Mouse (Mus musculus) ES-E14 (cell line): Measurements from ENCODE around the gene Selp. TPM values are rescaled to one million over a fixed set of nuclear protein-coding genes. Genes with fewer than 3 reads are reported as not detected.
A peak's percentile ranks its signal among the peaks of the same experiment; 100 is the strongest.

ENCODE experiments used
- DNase-seq: peaks from one replicate; pipeline ENCODE4 v3.0.0-alpha.2; 2013; ENCODE audit warnings: low read depth, low spot score
- H3K27ac ChIP-seq: 2 replicates; pipeline ENCODE4 v1.5.1; 2012; ENCODE audit warnings: low read depth, mild to moderate bottlenecking, low read length, moderate library complexity, mixed read lengths; ENCODE audit not compliant: poor library complexity, insufficient read depth, severe bottlenecking
- H3K36me3 ChIP-seq: 2 replicates; pipeline ENCODE4 v1.6.1; 2012; ENCODE audit warnings: mild to moderate bottlenecking, low read length, moderate library complexity, mixed read lengths; ENCODE audit not compliant: control insufficient read depth, poor library complexity, insufficient read depth, severe bottlenecking
- H3K4me1 ChIP-seq, 2 experiments: fragments of 150-350 bp in 1 of 2; sonication (generic) in 1 of 2; 2 replicates each; pipeline ENCODE4 v1.6.1; 2012; ENCODE audit warnings: low read length in 2 of 2, mild to moderate bottlenecking in 1 of 2, mixed read lengths in 1 of 2; ENCODE audit not compliant: control insufficient read depth in 2 of 2, insufficient read depth in 2 of 2, poor library complexity in 1 of 2
- H3K4me3 ChIP-seq, 2 experiments: fragments of 150-350 bp in 1 of 2; sonication (generic) in 1 of 2; 2 replicates each; pipeline ENCODE4 v1.5.1; 2012; ENCODE audit warnings: low read length in 2 of 2, low read depth in 1 of 2, mild to moderate bottlenecking in 1 of 2, mixed read lengths in 1 of 2; ENCODE audit not compliant: insufficient read depth in 1 of 2, poor library complexity in 1 of 2, severe bottlenecking in 1 of 2
- H3K9ac ChIP-seq: 2 replicates; pipeline ENCODE4 v1.6.1; 2012; ENCODE audit warnings: low read depth, mild to moderate bottlenecking, low read length, mixed read lengths; ENCODE audit not compliant: poor library complexity, insufficient read depth, severe bottlenecking
- H3K9me3 ChIP-seq: fragments of 150-350 bp; sonication (generic); 2 replicates; pipeline ENCODE4 v1.6.1; 2012; ENCODE audit warnings: low read depth, mild to moderate bottlenecking, low read length; ENCODE audit not compliant: control insufficient read depth, insufficient read depth
- CHD2 ChIP-seq: IDR thresholded peaks from 2 replicates; pipeline ENCODE4 v1.6.1; 2014; ENCODE audit warnings: mild to moderate bottlenecking, low read depth, low read length, inconsistent platforms
- HCFC1 ChIP-seq: IDR thresholded peaks from 2 replicates; pipeline ENCODE4 v1.6.1; 2012; ENCODE audit warnings: low read length, inconsistent platforms, borderline replicate concordance; ENCODE audit not compliant: insufficient read depth
- MAFK ChIP-seq: IDR thresholded peaks from 2 replicates; pipeline ENCODE4 v1.6.1; 2014; ENCODE audit warnings: mild to moderate bottlenecking, low read depth, low read length, inconsistent platforms; ENCODE audit not compliant: insufficient read depth
- ZC3H11A ChIP-seq: IDR thresholded peaks from 2 replicates; pipeline ENCODE4 v1.6.1; 2012; ENCODE audit warnings: low read depth, mild to moderate bottlenecking, inconsistent platforms, low read length, borderline replicate concordance
- ZNF384 ChIP-seq: IDR thresholded peaks from 2 replicates; pipeline ENCODE4 v1.6.1; 2012; ENCODE audit warnings: low read depth, low read length, inconsistent platforms
- in situ Hi-C, 2 experiments: fragments of 600-800 bp; cut with MboI; formaldehyde crosslinking; loops; one replicate each; pipeline ENCODE4 v1.15.1; 2025; ENCODE audit warnings: low sequenced_read_pairs in 2 of 2, inconsistent platforms in 1 of 2; ENCODE audit not compliant: unreplicated experiment in 2 of 2
- total RNA-seq: library from RNA; depleted of rRNA; stranded (reverse); fragments of 300-350 nt; gene quantifications from 2 replicates; pipeline ENCODE4 v1.2.3, GENCODE M21; 2012

Gene Selp
- total RNA-seq, 1 experiment = 0.22 TPM

DNA sequence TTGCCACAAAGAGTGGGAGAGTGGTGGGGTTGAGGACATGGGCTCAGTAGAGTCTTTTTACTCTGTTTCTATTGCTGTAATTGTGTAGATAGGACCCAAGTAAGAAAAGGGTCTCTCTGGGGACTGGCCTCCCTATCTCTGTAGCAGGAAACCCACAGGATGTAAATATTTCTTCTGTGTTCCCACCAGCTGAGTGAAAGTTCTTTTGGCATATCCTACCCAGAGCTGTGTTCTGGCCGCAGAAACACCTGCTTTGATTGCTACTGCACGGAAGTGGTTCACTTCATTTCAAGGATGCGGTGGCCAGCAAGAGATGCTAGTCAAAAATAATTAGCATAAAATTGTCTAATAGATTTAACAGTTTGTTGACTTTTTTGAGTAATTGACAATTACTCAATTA is 38.0 kb upstream of the Selp start:
- TF ChIP-seq HCFC1 (no peak), MAFK (no peak), ZNF384 (no peak), CHD2 (no peak), ZC3H11A (no peak)
- Histone ChIP-seq H3K27ac (no peak overlapping the region), H3K36me3 (no peaks in the 10 kb centered on the region), H3K4me3 (no peak overlapping the region), H3K9ac (no peak overlapping the region), H3K4me1 (no peaks in the 10 kb centered on the region), H3K9me3 (no peaks in the 10 kb centered on the region)
- in situ Hi-C loops = no loop called here
- DNase-seq = no peak

GRCm38 (mm10) chr1:164078323-164078741 is 36.7 kb upstream of the Selp start:
- TF ChIP-seq HCFC1 (no peak), CHD2 (no peak), ZC3H11A (no peak), ZNF384 (no peak), MAFK (no peak)
- H3K4me1 ChIP-seq = no peaks in the 10 kb centered on the region
- in situ Hi-C loops = no loop called here
- H3K9ac ChIP-seq = no peak overlapping the region
- no peaks in the 10 kb centered on the region for H3K36me3 ChIP-seq
- H3K27ac ChIP-seq = no peak overlapping the region
- DNase-seq = no peak
- H3K4me3 ChIP-seq = no peak overlapping the region
- no peaks in the 10 kb centered on the region for H3K9me3 ChIP-seq

DNA sequence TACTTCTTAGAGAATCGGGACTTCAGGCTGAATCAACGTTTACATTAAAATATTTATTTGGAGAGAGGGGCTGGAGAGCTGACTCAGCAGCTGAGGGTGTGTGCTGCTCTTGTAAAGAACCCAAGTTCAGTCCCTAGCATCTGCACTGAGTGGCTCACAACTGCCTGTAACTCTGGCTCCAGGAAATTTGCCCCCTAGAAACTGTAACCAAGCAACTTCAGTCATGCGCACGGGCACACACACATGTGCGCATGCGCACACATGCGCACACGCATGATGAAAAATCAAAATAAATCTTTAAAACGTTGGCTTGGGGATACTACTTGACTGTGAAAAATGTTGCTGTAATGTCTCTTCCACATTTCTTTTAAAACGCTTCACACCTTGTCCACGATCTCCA is 36.0 kb upstream of the Selp start:
- H3K36me3 ChIP-seq = no peaks in the 10 kb centered on the region
- no peaks in the 10 kb centered on the region for H3K4me1 ChIP-seq
- H3K27ac ChIP-seq = no peak overlapping the region
- peak; percentile 5; the same call in 1 of the 2 replicates for TF ChIP-seq MAFK
- TF ChIP-seq ZNF384 = no peak
- in situ Hi-C loops = no loop called here
- H3K4me3 ChIP-seq = no peak overlapping the region
- no peaks in the 10 kb centered on the region for H3K9me3 ChIP-seq
- DNase-seq = no peak
- no peak overlapping the region for H3K9ac ChIP-seq

DNA sequence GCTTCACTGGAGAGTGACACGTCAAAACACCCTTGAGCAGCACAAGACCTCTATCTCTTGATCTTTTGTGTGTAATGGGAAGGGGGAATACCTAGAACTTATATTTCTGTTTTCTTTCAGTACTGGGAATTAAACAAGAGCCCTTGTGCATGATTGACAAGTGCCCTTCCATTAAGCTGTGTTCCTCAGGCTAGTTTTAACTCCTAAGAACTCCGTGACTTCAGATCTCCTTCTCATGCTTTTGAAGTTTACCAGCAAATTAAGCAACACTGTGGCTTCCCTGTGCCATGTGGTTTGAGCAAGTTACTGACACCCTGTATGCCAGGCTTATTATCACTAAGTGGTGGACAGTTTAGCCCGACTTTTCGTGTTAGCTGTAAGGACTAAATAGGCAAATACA is 32.0 kb upstream of the Selp start:
- no peak for DNase-seq
- H3K4me3 ChIP-seq = no peak overlapping the region
- in situ Hi-C loops = no loop called here

DNA sequence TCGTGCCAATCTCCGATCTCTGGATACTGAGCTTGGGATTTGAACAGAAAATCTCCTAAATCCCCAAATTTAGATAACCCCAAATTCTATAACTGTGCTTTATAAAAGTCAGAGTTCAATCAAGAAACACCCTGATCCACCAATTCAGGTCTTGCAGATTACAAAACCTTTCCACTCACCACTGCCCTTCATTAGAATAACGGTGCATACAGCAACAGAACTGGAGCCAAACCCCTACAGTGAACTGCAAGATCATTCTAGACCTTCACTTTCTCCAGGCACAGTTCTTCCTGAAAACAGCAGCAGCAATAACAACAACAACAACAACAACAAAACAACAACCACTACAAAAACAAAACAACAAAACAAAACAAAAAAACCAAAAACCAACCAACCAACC is 28.3 kb upstream of the Selp start:
- Histone ChIP-seq H3K9me3 (no peaks in the 10 kb centered on the region), H3K36me3 (no peaks in the 10 kb centered on the region), H3K27ac (no peak overlapping the region), H3K9ac (no peak overlapping the region), H3K4me1 (no peaks in the 10 kb centered on the region), H3K4me3 (no peak overlapping the region)
- in situ Hi-C loops = no loop called here
- TF ChIP-seq CHD2 = no peak
- no peak for DNase-seq

More for the DNA sequence above, 32.0 kb upstream of the Selp start:
- Histone ChIP-seq H3K36me3 (no peaks in the 10 kb centered on the region), H3K9me3 (no peaks in the 10 kb centered on the region), H3K9ac (no peak overlapping the region), H3K4me1 (no peaks in the 10 kb centered on the region), H3K27ac (no peak overlapping the region)
- TF ChIP-seq MAFK (no peak), ZNF384 (no peak), HCFC1 (no peak), ZC3H11A (no peak), CHD2 (no peak)
